Mouse (Mus musculus) forebrain, embryonic 11.5 days (tissue): Measurements from ENCODE around the gene Clip3. TPM values are rescaled to one million over a fixed set of nuclear protein-coding genes. Genes with fewer than 3 reads are reported as not detected.

Experiments
- ATAC-seq: fragments of 200-750 bp; cut with Nextera tagmentation; replicated peaks from 2 replicates; pipeline ENCODE4 v1.8.0; 2017; ENCODE audit warnings: moderate TSS enrichment; ENCODE audit not compliant: low FRiP score
- DNase-seq: peaks from one replicate; pipeline ENCODE4 v3.0.0-alpha.2; 2017; ENCODE audit warnings: low spot score
- H3K27ac ChIP-seq: fragments of 300-500 bp; sonication (generic); 2 replicates; pipeline ENCODE4 v1.5.1; 2014; ENCODE audit warnings: low read depth, low read length
- H3K27me3 ChIP-seq: fragments of 300-500 bp; sonication (generic); 2 replicates; pipeline ENCODE4 v1.6.1; 2014; ENCODE audit warnings: mild to moderate bottlenecking, low read length, mixed read lengths; ENCODE audit not compliant: control insufficient read depth, insufficient read depth
- H3K36me3 ChIP-seq: fragments of 300-500 bp; sonication (generic); 2 replicates; pipeline ENCODE4 v1.6.1; 2014; ENCODE audit warnings: mild to moderate bottlenecking, low read length, moderate library complexity, mixed read lengths; ENCODE audit not compliant: control insufficient read depth, insufficient read depth
- H3K4me1 ChIP-seq: fragments of 300-500 bp; sonication (generic); replicated peaks from 2 replicates; pipeline ENCODE4 v1.6.1; 2014; ENCODE audit warnings: low read length, mixed read lengths; ENCODE audit not compliant: control insufficient read depth, insufficient read depth
- H3K4me2 ChIP-seq: fragments of 300-500 bp; sonication (generic); 2 replicates; pipeline ENCODE4 v1.6.1; 2014; ENCODE audit warnings: low read depth, mild to moderate bottlenecking, low read length, moderate library complexity, mixed read lengths; ENCODE audit not compliant: severe bottlenecking
- H3K4me3 ChIP-seq: fragments of 300-500 bp; sonication (generic); 2 replicates; pipeline ENCODE4 v1.5.1; 2014; ENCODE audit warnings: low read depth, low read length
- H3K9ac ChIP-seq: fragments of 300-500 bp; sonication (generic); 2 replicates; pipeline ENCODE4 v1.6.1; 2014; ENCODE audit warnings: low read length
- H3K9me3 ChIP-seq: fragments of 300-500 bp; sonication (generic); 2 replicates; pipeline ENCODE4 v1.6.1; 2016; ENCODE audit warnings: low read length, mixed read lengths; ENCODE audit not compliant: control insufficient read depth
- WGBS: fragments of 180-500 bp; shearing (Covaris S2); extraction: QIAGEN DNeasy Blood & Tissue Kit; methylation state at CpG from one replicate; pipeline ENCODE4 v1.1.7; 2014; 5-methylcytosine and 5-hydroxymethylcytosine counted together
- polyA plus RNA-seq: library from polyadenylated mRNA; unstranded; fragments of >200 nt; fragmentation: Nextera tagmentation; extraction: Ambion mirVana; gene quantifications from 2 replicates; pipeline ENCODE4 v1.2.1, GENCODE M21; 2014

The Clip3 gene
- 98.8 and 110 TPM in 2 replicates for polyA plus RNA-seq

GRCm38 (mm10) chr7:30291215-30292131 lies at the start of gene Clip3:
Gene Clip3 (plus strand): TSS chr7:30291728.
- Histone ChIP-seq H3K4me3 (peak within 1 kb of the TSS; percentile 76), H3K9ac (peak within 1 kb of the TSS; percentile 92), H3K4me2 (peak within 1 kb of the TSS; percentile 60), H3K36me3 (peaks cover 8% of the 10 kb centered on the region; the same call in 1 of the 2 replicates), H3K27ac (0 out of 2 replicates have a peak within 1 kb of the TSS, but pooled peaks have one; percentile 13), H3K9me3 (no peaks in the 10 kb centered on the region), H3K27me3 (no peaks in the 10 kb centered on the region), H3K4me1 (peaks cover 7% of the 10 kb centered on the region; the same call in 1 of the 2 replicates)
- ATAC-seq, result peak; percentile 83
- WGBS, result 7% methylated on average over 35 of the region's 35 CpGs
- peak; percentile 91 for DNase-seq

- no peaks in the 10 kb centered on the region for H3K27me3 ChIP-seq
- DNase-seq (no peak), ATAC-seq (no peak)
- H3K9me3 ChIP-seq, result no peaks in the 10 kb centered on the region
- H3K9ac ChIP-seq, result no peak overlapping the region
- H3K36me3 ChIP-seq, result no peaks in the 10 kb centered on the region; the same call in 1 of the 2 replicates
- H3K27ac ChIP-seq, result no peak overlapping the region
- H3K4me1 ChIP-seq, result no peaks in the 10 kb centered on the region
- 90% methylated on average over 12 of the region's 12 CpGs for WGBS
- no peak overlapping the region for H3K4me2 ChIP-seq
- no peak overlapping the region for H3K4me3 ChIP-seq
These were observed 39.3 kb upstream of the Clip3 start for GRCm38 (mm10) chr7:30251956-30252954.

GRCm38 (mm10) chr7:30265041-30265440 lies 26.5 kb upstream of the Clip3 start:
- Histone ChIP-seq H3K9ac (no peak overlapping the region), H3K4me3 (no peak overlapping the region), H3K9me3 (no peaks in the 10 kb centered on the region), H3K4me2 (no peak overlapping the region), H3K4me1 (no peaks in the 10 kb centered on the region), H3K27me3 (no peaks in the 10 kb centered on the region), H3K36me3 (peaks cover 5% of the 10 kb centered on the region; the same call in 1 of the 2 replicates), H3K27ac (no peak overlapping the region)
- ATAC-seq (no peak), DNase-seq (no peak)
- WGBS, result 80% methylated on average over 2 of the region's 2 CpGs

DNA sequence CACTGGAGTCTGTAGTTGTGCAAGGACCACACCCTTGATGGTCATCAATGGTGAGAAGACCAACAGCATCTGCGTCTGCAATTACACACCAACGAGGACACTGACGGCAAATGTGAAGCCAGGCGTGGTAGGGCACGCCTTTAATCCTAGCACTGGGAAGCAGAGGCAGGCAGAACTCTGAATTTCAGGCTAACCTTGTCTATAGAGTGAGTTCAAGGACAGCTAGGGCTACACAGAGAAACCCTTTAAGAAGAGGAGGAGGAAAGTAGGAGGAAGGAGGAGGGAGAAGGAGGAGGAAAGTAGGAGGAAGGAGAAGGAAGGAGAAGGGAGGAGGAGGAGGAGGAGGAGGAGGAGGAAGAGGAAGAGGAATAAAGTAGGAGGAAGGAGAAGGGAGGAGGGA lies 26.0 kb upstream of the Clip3 start:
- Histone ChIP-seq H3K27ac (no peak overlapping the region), H3K9me3 (no peaks in the 10 kb centered on the region), H3K36me3 (peaks cover 5% of the 10 kb centered on the region; the same call in 1 of the 2 replicates), H3K9ac (no peak overlapping the region), H3K4me2 (no peak overlapping the region), H3K27me3 (no peaks in the 10 kb centered on the region), H3K4me1 (no peaks in the 10 kb centered on the region), H3K4me3 (no peak overlapping the region)
- ATAC-seq (no peak), DNase-seq (no peak)
- WGBS, result 95% methylated on average over 5 of the region's 5 CpGs

DNA sequence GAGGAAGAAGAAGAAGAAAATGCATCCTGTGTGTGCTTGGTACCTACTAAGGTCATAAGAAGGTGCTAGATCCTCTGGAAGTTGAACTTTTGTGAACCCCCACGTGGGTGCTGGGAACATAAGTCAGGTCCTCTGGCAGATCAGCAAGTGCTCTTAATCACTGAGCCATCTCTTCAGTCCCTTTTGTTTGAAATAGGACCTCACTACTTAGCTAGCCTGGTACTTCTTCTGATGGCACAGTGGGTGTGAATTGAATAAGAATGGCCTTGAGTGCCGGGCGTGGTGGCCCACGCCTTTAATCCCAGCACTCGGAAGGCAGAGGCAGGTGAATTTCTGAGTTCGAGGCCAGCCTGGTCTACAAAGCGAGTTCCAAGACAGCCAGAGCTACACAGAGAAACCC lies 25.6 kb upstream of the Clip3 start:
- peaks cover 5% of the 10 kb centered on the region; the same call in 1 of the 2 replicates for H3K36me3 ChIP-seq
- WGBS, result 93% methylated on average over 7 of the region's 7 CpGs
- no peak overlapping the region for H3K27ac ChIP-seq
- no peaks in the 10 kb centered on the region for H3K9me3 ChIP-seq
- no peak overlapping the region for H3K9ac ChIP-seq
- H3K27me3 ChIP-seq, result no peaks in the 10 kb centered on the region
- no peak for DNase-seq
- no peak for ATAC-seq
- H3K4me1 ChIP-seq, result no peaks in the 10 kb centered on the region
- no peak overlapping the region for H3K4me2 ChIP-seq
- H3K4me3 ChIP-seq, result no peak overlapping the region

DNA sequence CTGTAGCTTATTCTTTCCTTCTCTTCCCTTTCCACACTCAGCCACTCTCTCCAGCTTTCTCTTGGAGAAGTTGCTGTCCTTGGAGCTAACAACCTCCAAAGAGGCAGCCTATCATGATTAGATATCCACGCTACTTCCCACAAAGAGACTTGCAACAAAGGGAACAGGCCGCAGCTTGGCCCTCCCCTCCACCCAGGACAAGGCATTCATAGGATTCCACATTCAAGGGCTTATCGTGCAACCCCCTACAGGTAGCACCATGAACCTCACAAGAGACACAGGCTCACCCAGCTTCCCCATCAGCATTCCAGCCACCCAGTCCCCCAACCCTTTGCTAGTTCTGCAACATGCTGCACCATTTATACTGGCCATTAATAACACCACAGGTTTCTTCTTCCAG lies 24.7 kb upstream of the Clip3 start:
- ATAC-seq (no peak), DNase-seq (no peak)
- no peaks in the 10 kb centered on the region for H3K27me3 ChIP-seq
- no peak overlapping the region for H3K4me3 ChIP-seq
- 86% methylated on average over 3 of the region's 3 CpGs for WGBS
- H3K9me3 ChIP-seq, result no peaks in the 10 kb centered on the region
- H3K4me1 ChIP-seq, result no peaks in the 10 kb centered on the region
- no peak overlapping the region for H3K27ac ChIP-seq
- peaks cover 5% of the 10 kb centered on the region; the same call in 1 of the 2 replicates for H3K36me3 ChIP-seq
- no peak overlapping the region for H3K4me2 ChIP-seq
- H3K9ac ChIP-seq, result no peak overlapping the region

- ATAC-seq, result no peak
- no peak for DNase-seq
- no peaks in the 10 kb centered on the region; the same call in 1 of the 2 replicates for H3K36me3 ChIP-seq
These were observed 21.9 kb upstream of the Clip3 start for GRCm38 (mm10) chr7:30269641-30270040.

GRCm38 (mm10) chr7:30274383-30274782 lies 17.1 kb upstream of the Clip3 start:
- Histone ChIP-seq H3K9ac (no peak overlapping the region), H3K27ac (no peak overlapping the region), H3K4me1 (no peaks in the 10 kb centered on the region; the same call in 1 of the 2 replicates), H3K4me3 (no peak overlapping the region), H3K4me2 (no peak overlapping the region), H3K27me3 (no peaks in the 10 kb centered on the region), H3K36me3 (no peaks in the 10 kb centered on the region), H3K9me3 (no peaks in the 10 kb centered on the region)
- WGBS, result 87% methylated on average over 6 of the region's 6 CpGs
- DNase-seq, result no peak
- ATAC-seq, result no peak

More at GRCm38 (mm10) chr7:30269641-30270040, 21.9 kb upstream of the Clip3 start:
- no peak overlapping the region for H3K27ac ChIP-seq
- no peak overlapping the region for H3K4me2 ChIP-seq
- H3K4me3 ChIP-seq, result no peak overlapping the region
- WGBS, result 89% methylated on average over 4 of the region's 4 CpGs
- H3K9ac ChIP-seq, result no peak overlapping the region
- no peaks in the 10 kb centered on the region for H3K4me1 ChIP-seq
- H3K27me3 ChIP-seq, result no peaks in the 10 kb centered on the region
- H3K9me3 ChIP-seq, result no peaks in the 10 kb centered on the region
